Mouse (Mus musculus) CH12F3 (cell line): ENCODE results near the gene Vmn2r87.
"Not testable (repeated sequence)": the region's sequence is repeated elsewhere in the genome, so short reads cannot be mapped to it uniquely, and the experiment has no call there.

ENCODE experiments used
- in situ Hi-C: fragments of 300-500 bp; cut with MboI; formaldehyde crosslinking; loops from 2 replicates; pipeline ENCODE4 v1.14.3; 2020; ENCODE audit warnings: low sequenced_read_pairs

The Vmn2r87 gene

GRCm38 (mm10) chr10:130497296-130497695, at the start of gene Vmn2r87:
Vmn2r87 (minus strand) TSS chr10:130497396.
- in situ Hi-C loops = no loop called here

- in situ Hi-C loops = not testable (repeated sequence)
These were observed 47.1 kb upstream of the Vmn2r87 start for GRCm38 (mm10) chr10:130544331-130544730.

- in situ Hi-C loops = not testable (repeated sequence)
These were observed 44.9 kb upstream of the Vmn2r87 start for GRCm38 (mm10) chr10:130541931-130542691.

GRCm38 (mm10) chr10:130536101-130536500, 38.9 kb upstream of the Vmn2r87 start:
- in situ Hi-C loops = no loop called here

- in situ Hi-C loops = no loop called here
These were observed 30.7 kb upstream of the Vmn2r87 start for GRCm38 (mm10) chr10:130527926-130528325.

DNA sequence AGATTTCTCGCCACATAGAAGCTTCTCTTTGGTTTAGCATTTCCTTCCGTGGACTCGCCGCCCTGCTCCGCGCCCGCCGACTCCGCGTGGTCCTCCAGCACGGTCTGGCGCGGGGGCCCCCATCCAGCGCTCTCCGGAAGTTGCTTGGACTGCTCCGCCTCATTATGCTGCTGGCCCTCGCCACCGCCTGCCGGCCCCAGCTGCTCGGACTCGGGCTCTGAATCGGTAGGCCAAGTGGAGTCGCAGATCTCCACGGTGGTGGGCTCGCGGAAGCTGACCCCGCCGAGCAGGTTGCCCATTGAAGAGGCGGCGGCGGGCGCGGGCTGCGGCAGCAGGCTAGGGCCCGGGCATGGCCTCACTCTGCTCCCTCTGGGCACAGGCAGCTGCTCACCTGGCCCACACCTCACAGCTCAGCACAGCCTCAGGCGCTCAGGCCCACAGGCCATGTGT, 26.9 kb downstream of the Vmn2r87 start:
- in situ Hi-C loops = no loop called here

- in situ Hi-C loops = not testable (repeated sequence)
These were observed 41.2 kb downstream of the Vmn2r87 start, which contains the start of gene Vmn2r86 for GRCm38 (mm10) chr10:130455950-130456349. Vmn2r86 (minus strand) TSS chr10:130456050.

- in situ Hi-C loops = no loop called here
These were observed 52.4 kb downstream of the Vmn2r87 start for GRCm38 (mm10) chr10:130444776-130445175.

GRCm38 (mm10) chr10:130434185-130434898, 62.9 kb downstream of the Vmn2r87 start:
- in situ Hi-C loops = not testable (repeated sequence)

GRCm38 (mm10) chr10:130429603-130430002, 67.6 kb downstream of the Vmn2r87 start, which contains the start of gene Vmn2r85:
Vmn2r85 (minus strand) TSS chr10:130429703.
- in situ Hi-C loops = not testable (repeated sequence)

DNA sequence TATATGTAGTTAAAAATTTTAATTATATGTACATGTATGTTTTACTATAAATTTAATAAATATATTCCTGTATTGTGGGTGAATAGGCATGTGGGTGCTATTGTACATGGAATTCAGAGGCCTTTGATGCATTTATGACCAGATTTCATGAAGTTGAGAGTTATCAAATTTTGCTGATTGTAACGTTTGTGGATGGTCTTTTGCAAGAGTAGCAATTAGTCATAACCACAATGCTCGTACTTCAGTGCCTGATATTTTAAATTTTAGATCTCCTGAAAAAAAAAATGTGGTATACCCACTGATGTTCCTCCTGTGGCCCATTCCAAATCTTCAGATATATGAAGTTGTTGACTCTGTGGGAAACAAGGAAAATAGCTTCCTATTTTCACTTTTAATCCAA, 74.8 kb downstream of the Vmn2r87 start:
- in situ Hi-C loops = not testable (repeated sequence)
